Mouse (Mus musculus) right cerebral cortex, postnatal 36 days (tissue): ENCODE results near the gene Cyp4f37.
"Not testable (repeated sequence)": the region's sequence is repeated elsewhere in the genome, so short reads cannot be mapped to it uniquely, and the experiment has no call there.

ENCODE experiments used
- DNase-seq, 2 experiments: peaks; one replicate each; pipeline ENCODE4 v3.0.0; 2022; ENCODE audit warnings: low spot score in 2 of 2, mixed read lengths in 1 of 2

Gene Cyp4f37

DNA sequence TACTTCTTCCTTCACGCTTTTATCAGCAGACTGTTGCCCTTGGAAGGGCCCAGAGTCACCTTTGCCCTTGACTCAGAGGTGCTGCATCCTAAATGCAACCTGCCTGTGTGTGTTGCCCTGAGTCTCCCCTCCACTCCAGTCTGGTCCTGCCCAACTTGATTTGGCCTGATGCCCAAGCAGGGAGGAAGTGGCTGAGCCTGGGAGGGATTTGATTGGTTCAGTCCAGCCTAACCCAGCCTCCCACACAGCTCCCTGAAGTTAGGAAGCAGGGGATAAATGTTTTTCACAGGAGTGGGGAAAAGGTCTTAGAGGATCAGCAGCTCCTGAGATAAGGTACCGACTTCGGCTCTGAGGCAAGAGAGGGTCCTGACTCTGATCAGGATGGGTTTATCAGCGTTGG, at the start of gene Cyp4f37:
Gene Cyp4f37 (plus strand): TSS at position 292 of the 400 bp plus-strand sequence.
- not testable (repeated sequence) for DNase-seq

DNA sequence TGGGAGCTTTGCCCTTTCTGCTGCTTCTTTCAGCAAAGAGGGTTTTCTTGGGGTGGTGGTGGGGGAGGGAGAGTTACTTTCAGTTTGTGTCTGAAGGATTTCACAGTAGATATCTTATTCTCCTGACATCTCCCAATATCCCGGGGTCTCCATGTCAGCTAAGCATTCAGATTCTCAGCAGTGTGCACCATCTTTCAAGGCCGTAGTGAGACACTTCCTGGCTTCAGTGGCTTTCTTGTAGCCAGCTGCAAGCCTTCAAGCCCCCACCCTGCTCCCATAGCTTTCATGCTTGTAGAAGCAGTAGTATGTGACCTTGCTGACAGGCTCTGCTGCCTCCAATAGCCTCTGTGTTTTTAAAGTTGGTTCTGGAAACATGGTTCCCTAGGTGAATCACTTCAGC, 47.8 kb upstream of the Cyp4f37 start:
- DNase-seq: not testable (repeated sequence)

DNA sequence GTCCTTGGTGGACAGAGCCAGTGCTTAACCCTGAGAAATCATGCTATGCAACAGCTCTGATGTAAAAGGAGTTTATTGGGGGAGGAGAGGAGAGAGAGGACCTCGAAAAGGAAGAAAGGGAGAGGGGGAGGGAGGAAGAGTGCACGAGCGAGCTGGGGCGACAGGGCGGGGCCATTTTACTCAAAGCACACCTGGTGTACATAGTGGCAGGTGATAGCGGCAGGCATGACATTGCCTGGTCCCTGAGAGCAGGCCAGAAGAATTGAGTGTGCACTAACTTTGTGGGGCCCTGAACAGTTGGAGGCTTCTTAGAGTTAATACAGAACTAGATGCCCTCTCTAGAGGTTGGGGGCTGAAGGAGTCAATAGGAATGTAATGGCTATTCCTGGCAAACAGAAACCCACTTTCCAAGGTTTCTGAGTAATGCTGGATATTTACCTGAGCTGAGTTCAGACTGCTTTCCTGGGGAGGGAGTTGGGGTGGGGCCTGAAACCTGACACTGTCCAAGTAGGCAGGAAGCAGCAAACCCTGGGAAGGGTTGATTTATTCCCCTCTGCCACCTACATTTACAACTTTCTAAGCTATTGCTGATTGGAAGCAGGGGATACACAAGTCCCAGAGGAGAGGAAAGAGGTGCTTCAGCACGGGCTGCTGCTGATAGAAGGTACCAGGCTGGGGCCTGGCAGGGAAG, 43.5 kb upstream of the Cyp4f37 start:
- DNase-seq: no peak

DNA sequence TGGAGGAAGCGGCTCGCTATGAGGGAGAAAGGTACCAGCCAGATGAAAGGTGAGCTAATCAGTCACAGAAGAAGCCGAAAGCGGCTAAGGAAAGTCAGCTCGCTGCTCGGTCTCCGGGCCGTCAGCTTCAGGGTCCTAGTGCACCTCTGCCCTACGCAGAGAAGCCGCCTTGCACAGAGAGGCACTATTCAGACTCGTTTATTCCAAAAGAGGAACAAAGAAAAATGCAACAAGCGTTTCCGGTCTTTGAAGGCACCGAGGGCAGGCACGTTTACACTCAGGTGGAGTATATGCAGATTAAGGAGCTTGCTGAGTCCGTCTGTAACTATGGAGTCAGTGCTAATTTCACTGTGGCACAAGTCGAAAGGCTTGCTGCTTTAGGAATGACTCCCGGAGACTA, 24.6 kb upstream of the Cyp4f37 start:
- no peak for DNase-seq

DNA sequence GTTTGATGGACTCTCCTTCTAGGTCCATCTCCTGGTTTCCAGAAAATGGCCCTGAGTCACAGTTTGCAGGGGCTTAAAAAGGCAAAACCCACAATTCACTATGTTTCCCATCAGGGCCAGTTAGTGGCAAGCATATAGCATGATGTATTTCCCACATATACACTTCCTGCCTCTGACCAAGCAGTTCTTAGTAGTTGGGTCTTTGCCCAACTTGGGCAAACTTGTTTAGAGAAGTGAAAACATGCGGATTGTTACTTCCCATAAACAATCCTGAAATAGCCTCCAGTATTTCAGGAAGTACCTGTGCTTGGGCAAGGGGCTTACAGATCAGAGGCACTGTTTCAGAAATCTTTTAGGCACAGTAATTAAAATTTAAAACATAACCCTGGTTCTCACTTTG, 13.1 kb upstream of the Cyp4f37 start:
- no peak for DNase-seq

DNA sequence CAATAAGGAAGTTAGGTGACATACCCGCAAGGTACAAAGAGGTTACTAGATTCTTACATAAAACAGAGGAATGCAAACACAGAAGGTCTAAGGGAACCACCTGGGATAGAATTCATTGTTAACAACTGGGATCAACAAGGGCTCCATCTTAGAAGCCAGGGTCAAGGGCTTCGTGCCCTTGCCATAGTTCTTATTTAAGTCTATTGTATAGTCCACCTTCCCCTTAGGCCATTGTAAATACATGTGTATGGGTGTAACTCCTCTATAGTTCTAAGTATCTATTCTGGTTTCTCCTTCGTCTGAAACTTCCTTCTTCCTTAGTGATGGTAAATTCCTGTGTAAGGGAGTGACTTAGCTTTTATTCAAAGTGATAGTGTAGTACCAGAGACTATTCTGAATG, 10.9 kb upstream of the Cyp4f37 start:
- DNase-seq: not testable (repeated sequence)

DNA sequence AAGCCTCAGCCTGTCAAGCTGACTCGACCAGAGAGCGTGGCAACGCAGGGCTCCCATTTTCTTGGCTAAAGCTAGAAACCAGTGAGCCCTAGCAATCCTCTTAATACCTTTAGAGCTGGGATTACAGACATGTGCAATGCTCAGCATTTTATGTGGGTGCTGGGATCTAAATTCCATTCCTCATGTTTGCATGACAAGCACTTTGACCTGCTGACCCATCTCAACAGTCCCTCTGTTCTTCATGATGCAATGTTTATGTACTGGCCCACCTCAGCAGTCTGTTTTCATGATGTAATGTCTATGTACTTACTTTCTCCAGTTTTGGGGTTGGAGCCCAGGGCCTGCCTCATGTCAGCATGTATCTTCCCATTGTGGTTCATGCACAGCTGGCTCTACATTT, 10.2 kb upstream of the Cyp4f37 start:
- no peak for DNase-seq

DNA sequence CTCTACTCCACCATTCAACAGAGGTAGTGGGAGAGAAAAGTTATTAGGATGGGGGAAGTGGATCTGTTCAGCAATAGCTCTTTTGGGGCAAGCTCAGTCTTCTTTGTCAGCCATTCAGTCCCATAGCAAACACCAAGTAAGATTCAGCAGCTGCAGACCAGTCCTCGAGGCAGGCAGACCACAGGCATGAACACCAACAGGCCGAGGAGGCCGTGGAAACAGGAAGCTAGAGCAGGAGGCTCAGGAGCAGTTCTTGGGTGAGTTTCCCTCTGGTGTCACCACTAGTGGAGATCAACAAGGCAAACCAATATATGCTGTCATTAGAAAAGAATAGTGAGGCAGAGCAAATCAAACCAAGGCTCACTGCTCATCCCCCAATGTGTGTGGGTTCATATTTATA, 8.7 kb upstream of the Cyp4f37 start:
- no peak for DNase-seq

DNA sequence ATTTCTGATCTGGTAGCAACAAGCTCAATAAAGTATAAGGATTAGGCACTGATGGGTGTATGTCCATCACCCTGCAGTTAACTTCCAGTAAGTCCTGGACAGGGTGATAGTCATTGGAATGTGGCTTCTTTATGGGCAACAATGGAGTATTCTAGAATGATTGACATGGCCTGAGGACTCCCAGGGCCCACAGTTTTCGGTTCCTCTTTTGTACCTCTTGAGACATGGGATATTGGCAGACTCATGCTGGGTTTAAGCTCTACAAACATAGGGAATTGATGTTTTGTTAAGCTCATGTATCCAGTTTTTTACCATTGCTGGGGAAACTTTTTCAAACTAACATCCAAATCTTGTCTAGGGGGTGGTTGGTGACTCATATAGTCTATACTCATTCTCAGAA, 3.9 kb upstream of the Cyp4f37 start:
- DNase-seq: no peak

DNA sequence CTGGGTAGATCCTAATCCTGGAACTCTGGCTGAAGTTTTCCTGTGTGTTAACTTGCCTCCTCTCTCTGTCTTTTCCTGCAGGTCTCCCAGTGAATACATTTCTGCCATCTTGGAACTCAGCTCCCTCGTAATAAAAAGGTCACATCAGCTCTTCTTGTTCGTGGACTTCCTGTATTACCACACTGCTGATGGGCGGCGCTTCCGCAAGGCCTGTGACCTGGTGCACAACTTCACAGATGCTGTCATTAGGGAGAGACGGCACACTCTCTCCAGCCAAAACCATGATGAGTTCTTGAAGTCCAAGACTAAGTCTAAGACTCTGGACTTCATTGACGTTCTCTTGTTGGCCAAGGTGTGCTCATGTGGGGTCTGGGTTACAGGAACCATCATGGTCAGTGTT, 8.6 kb downstream of the Cyp4f37 start:
- DNase-seq: not testable (repeated sequence)

DNA sequence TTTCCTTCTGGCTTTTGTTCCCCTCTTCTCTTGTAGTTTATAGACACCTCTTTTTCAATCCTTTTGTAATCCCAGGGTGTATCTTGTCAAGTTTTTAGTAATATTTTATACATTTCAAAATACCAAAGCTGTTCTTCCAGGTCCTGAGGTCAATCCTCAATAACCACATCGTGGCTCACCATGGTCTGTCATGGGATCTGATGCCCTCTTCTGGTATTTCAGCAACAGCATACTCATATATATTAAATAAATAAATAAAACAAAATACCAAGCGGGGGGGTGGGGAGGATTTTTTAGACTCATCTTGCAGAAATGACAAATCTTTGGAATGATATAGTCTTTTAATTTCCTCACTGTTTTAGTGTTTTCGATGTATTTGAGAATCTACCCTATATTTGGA, 10.8 kb downstream of the Cyp4f37 start:
- no peak for DNase-seq

DNA sequence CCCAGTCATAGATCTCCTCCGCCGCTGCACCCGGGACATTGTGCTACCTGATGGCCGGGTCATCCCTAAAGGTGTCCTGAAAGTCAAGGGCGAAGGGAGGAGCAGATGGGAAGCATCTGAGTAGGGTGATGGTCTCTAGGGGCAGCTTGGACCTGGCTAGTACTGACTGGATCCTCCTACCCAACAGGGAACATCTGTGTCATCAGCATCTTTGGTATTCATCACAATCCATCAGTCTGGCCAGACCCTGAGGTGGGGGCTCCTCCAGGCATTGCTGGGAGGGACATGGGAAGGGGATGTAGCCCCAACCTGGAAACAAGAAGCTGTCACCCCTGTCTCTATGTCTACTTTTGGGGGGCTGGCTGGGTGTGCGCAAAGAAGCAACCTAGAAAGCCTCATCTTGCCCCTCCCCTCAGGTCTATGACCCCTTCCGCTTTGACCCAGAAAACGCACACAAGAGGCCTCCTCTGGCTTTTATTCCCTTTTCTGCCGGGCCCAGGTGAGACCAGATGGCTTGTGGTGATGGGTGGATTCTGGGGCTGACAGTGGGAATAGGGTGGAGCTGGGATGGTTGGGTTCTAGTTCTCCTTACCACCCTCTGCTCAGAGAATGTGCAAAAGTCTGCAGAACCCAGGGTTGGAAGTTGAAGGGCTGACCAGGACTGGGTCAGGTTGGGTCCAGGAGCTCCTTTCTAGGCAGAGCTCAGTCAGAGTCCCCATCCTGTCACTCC, 13.3 kb downstream of the Cyp4f37 start:
- DNase-seq: not testable (repeated sequence)

DNA sequence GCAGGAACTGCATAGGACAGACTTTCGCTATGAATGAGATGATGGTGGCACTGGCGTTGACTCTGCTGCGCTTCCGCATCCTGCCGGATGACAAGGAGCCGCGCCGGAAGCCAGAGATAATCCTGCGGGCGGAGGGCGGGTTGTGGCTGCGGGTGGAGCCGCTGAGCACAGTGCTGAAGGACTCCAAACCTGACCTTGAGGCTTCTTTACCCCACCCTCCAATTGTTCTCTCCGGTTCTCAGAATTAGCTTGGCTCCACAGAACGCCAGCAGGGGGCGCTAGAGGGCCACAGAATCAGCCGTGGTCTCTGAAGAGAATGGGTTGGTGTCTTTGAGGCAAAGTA, 13.8 kb downstream of the Cyp4f37 start:
- DNase-seq: peak; percentile 38 to 64

DNA sequence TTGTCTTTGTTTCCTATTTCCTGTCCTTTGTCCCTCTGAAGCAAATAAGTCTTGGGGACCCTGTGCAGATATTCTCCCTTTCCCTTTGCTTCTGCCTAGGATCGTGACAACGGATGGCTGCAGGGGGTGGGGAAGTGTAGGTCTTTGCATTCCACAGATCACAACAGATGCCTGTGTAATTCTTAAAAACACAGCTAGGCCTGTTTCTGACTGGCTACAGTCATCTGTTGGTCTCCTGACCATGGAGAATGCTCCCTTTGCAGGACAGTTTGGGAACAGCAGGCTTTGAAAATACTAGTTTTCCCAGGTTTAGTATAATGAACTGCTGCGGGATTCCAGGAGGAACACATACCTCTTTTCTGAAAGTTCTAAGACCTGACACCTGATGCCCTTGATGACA, 15.2 kb downstream of the Cyp4f37 start:
- no peak for DNase-seq

DNA sequence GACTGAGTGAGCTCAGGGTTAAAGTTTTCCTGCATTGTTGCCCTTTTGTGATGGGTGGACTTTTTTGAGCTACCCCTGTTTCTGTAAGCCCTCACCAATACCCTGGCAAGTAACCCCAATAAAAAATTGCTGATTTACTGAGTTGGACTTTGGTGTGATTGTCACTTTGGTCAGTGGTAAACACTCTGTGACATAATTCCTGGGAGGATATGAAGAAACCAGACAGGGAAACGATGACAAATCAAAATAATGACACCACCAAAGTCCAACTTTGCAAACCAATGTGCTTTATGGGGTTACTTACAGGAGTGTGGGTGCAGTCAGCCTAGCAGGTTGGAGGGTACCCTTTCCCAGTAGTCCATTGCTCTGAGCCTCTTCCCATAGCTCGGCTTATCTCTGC, 16.0 kb downstream of the Cyp4f37 start:
- DNase-seq: no peak

DNA sequence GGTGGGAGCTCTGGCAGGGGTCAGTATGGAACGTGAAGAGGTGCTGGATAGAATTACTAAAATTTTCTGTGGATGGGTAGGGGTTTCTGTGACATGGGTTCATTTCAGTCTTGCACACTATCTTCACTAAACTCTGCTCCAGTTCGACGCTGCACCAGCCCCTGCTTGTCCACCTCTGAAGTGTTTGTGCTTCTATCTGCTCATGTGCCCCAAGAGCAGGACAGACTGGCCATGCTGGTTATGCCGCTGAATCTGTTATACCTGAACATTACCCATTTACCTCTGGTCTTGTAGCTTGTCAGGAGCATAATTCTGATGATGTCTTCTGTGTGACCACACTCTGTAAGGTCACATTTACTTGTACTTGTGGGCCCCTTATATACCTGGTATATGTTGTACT, 25.5 kb downstream of the Cyp4f37 start:
- no peak for DNase-seq

DNA sequence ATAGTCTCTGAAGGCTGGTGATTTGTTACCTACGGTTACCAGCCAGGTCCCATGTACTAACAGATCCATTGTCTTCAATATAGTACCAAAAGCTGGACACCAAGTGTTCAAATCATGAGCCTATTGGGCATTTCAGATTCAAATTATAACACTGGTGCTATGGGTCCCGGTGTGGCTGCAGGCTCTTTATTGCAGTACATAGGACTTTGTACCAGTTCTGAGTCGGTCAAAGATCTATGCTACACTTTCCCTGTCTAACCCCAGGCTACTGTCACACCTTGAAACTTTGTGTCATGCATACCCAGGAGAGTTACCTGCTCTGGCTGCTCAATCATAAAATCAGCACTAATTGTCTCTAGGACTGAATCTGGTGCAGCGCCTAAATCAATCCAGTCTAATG, 32.8 kb downstream of the Cyp4f37 start:
- DNase-seq: no peak

DNA sequence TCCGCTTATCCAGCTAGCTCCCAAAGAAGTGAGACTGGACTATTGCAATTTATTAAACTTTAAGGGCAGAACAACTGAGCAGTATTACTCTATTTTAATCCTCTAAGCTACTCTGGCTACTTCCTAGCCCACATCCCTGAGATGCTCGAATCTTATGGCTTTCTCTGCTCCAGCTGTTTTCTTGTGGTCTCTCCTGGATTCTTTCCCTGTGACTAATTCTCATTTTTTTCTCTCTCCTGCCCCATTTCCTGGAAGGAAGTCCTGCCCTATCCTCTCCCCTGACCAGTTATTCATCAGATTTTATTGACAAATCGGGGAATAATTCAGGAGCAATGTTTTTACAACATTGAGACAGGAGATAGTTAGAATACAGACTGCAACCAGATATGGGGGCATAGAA, 35.9 kb downstream of the Cyp4f37 start:
- DNase-seq: no peak

DNA sequence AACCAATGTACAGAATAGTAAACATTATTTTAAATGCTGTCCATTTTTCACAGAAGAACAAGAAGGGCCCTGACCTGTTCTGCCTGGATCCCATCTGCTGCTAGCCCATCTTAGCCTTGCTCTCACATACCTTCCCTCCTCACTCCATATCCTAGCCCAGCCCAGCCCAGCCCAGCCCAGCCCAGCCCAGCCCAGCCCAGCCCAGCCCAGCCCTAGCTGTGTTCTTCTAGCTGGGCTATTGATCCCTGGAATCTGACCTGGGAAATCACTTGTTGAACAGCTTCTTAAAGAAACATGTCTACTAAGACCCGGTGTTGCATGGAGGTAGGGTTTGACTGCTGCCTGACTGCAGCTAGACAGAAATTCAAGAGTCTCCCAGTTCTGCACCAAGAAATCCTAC, 37.1 kb downstream of the Cyp4f37 start:
- no peak for DNase-seq

DNA sequence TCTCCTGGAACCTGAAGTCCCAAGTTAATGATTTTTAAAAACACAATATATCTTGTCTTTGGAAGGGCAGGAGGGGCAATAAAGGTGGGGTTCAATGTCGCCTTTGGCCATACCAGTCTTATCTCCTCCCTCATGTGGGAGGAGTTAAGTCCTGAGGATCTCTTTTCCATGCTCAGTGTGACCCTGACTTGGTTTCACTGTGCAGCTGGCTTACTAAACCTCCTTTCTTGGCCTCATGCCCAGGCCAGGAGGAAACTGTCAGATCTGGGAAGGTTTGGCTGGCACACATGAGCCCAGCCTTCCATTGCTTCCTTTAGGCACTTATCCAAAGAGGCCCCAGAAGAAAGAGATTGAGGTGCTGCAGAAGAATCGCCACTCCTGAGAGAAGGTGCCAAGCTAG, 37.6 kb downstream of the Cyp4f37 start, which contains the start of gene Cyp4f40:
Gene Cyp4f40 (plus strand): TSS at position 189 of the 400 bp plus-strand sequence.
- DNase-seq: no peak

DNA sequence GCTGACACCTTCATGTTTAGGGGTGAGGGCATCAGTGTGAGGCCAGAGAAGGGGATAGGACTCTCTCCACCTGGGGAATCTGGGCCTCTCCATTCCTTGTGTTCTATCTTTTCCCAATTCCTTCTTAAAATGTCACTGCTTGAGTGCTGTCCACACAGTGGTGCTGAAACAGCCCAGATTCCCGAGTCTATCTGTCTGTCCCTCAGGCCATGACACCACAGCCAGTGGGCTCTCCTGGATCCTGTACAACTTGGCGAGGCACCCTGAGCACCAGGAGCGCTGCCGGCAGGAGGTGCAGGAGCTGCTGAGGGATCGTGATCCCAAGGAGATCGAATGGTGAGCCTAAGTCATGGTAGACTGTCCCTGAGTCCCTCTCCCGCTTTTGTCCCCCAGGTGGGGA, 52.9 kb downstream of the Cyp4f37 start:
- no peak for DNase-seq

DNA sequence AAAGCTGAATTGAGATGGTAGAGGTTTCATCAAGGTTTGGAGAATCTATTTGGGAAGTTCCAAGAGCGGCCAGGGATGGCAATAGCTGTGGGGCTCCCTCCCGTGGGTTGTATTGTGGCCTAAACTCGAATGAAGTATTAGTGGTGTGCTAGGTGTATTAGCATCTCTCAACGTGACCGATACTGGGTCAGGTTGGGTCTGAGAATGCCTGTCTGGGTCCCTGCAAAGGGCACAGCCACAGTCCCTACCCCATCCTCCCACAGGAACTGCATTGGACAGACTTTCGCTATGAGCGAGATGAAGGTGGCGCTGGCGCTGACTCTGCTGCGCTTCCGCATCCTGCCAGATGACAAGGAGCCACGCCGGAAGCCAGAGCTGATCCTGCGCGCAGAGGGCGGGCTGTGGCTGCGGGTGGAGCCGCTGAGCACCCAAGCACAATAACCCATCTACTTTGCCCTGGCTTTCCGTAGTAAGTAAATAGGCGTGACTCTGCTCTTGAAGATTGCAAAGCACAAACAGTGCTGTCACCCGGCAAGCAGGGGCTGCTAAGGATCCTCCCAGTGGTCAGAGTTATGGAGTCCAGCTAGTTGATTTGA, 55.0 kb downstream of the Cyp4f37 start:
- DNase-seq: no peak

DNA sequence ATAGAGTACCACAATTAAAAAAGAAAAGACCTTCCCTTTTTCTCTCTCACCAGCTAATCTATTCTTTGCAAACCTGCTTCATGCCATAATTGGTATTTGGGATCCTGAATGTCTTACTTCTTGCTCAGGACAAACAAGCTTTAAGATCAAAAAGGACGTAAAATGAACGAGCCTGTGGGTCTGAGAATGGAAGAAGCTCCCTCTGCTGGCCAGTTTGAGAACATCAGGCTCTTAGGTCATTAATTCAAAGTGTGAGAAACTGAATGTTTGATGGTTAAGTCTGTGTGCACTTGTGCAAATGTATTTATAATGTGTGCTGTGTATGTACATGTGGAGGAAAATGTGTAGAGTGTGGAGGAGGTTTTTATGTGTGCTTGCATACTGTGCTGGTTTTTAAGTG, 59.3 kb downstream of the Cyp4f37 start:
- DNase-seq: no peak
